In genomic region chr9:76660848-76661247, GRCm38 (mm10) we compare ENCODE assay signal across 8 mouse cellular contexts.
DNase-seq lines count a peak whose midpoint lies in the region; ATAC-seq and TF ChIP-seq lines count a peak whose summit lies in the region.

No protein-coding gene starts in this region.

- intact Hi-C loops in left cerebral cortex, postnatal 10 days (cut with DNase I) = loop anchor here (10.0 kb wide), 1 partner anchor 276 kb away; no protein-coding TSS in a partner anchor

- no peaks in the 10 kb centered on the region for H3K36me3 ChIP-seq in heart, embryonic 11.5 days (ENCODE audit: control insufficient read depth, insufficient read depth, low read length)
- no peaks in the 10 kb centered on the region for H3K36me3 ChIP-seq in forebrain, embryonic 13.5 days (ENCODE audit: poor library complexity, severe bottlenecking)
- H3K36me3 ChIP-seq in intestine, embryonic 16.5 days (ENCODE audit: control insufficient read depth, insufficient read depth, low read length) = no peaks in the 10 kb centered on the region
- H3K36me3 ChIP-seq in stomach, embryonic 14.5 days (ENCODE audit: control insufficient read depth, insufficient read depth, low read length) = no peaks in the 10 kb centered on the region

- no peaks in the 10 kb centered on the region for H3K27me3 ChIP-seq in heart, embryonic 11.5 days (ENCODE audit: control insufficient read depth, insufficient read depth, low read length)
- no peaks in the 10 kb centered on the region for H3K27me3 ChIP-seq in forebrain, embryonic 13.5 days
- H3K27me3 ChIP-seq in intestine, embryonic 16.5 days (replicated peaks; ENCODE audit: control insufficient read depth, insufficient read depth, low read length) = no peaks in the 10 kb centered on the region
- no peaks in the 10 kb centered on the region for H3K27me3 ChIP-seq in stomach, embryonic 14.5 days (ENCODE audit: control insufficient read depth, insufficient read depth, low read length)

- H3K9me3 ChIP-seq in heart, embryonic 11.5 days (replicated peaks; ENCODE audit: control insufficient read depth, low read length) = no peaks in the 10 kb centered on the region
- no peaks in the 10 kb centered on the region for H3K9me3 ChIP-seq in forebrain, embryonic 13.5 days (replicated peaks)
- H3K9me3 ChIP-seq in intestine, embryonic 16.5 days (ENCODE audit: control insufficient read depth, low read length) = no peaks in the 10 kb centered on the region
- no peaks in the 10 kb centered on the region for H3K9me3 ChIP-seq in stomach, embryonic 14.5 days (ENCODE audit: control insufficient read depth, low read depth, low read length)

- no peaks in the 10 kb centered on the region for H3K4me1 ChIP-seq in heart, embryonic 11.5 days (ENCODE audit: control insufficient read depth, insufficient read depth, low read length)
- no peaks in the 10 kb centered on the region for H3K4me1 ChIP-seq in bone marrow, adult 2 months (ENCODE audit: control insufficient read depth, insufficient read depth, low read length)
- 0 out of 2 replicates have a peak, but pooled peaks cover 4% of the 10 kb centered on the region for H3K4me1 ChIP-seq in forebrain, embryonic 13.5 days
- no peaks in the 10 kb centered on the region for H3K4me1 ChIP-seq in intestine, embryonic 16.5 days (ENCODE audit: control insufficient read depth, insufficient read depth, low read length)
- no peaks in the 10 kb centered on the region for H3K4me1 ChIP-seq in stomach, embryonic 14.5 days (ENCODE audit: control insufficient read depth, insufficient read depth, low read length)

- H3K9ac ChIP-seq in heart, embryonic 11.5 days (ENCODE audit: low read depth, low read length) = no peak overlapping the region
- no peak overlapping the region for H3K9ac ChIP-seq in forebrain, embryonic 13.5 days
- H3K9ac ChIP-seq in intestine, embryonic 16.5 days (ENCODE audit: low read depth, low read length) = no peak overlapping the region
- no peak overlapping the region for H3K9ac ChIP-seq in stomach, embryonic 14.5 days (replicated peaks; ENCODE audit: low read depth, low read length)

- no peak overlapping the region for H3K4me2 ChIP-seq in heart, embryonic 11.5 days
- H3K4me2 ChIP-seq in forebrain, embryonic 13.5 days = no peak overlapping the region
- H3K4me2 ChIP-seq in intestine, embryonic 16.5 days (ENCODE audit: low read depth, low read length) = no peak overlapping the region
- H3K4me2 ChIP-seq in stomach, embryonic 14.5 days (replicated peaks; ENCODE audit: low read depth, low read length) = no peak overlapping the region

- DNase-seq in heart, adult 8-10 months (ENCODE audit: low spot score) = peak; percentile 3
- DNase-seq in left cerebral cortex, postnatal 10 days (ENCODE audit: extremely low spot score in 1 of 2, low spot score in 2 of 2) = peak; percentile 5 to 38
- DNase-seq in mesoderm, embryonic 11.5 days (ENCODE audit: low read depth, low spot score) = peak; percentile 61

- H3K27ac ChIP-seq in heart, embryonic 11.5 days (ENCODE audit: low read depth, low read length) = no peak overlapping the region
- no peak overlapping the region for H3K27ac ChIP-seq in bone marrow, adult 2 months (ENCODE audit: control insufficient read depth, insufficient read depth, low read depth, low read length, poor library complexity)
- H3K27ac ChIP-seq in forebrain, embryonic 13.5 days = no peak overlapping the region
- H3K27ac ChIP-seq in intestine, embryonic 16.5 days (ENCODE audit: low read length) = no peak overlapping the region
- no peak overlapping the region for H3K27ac ChIP-seq in stomach, embryonic 14.5 days (ENCODE audit: low read length)

- peak; percentile 32 for TF ChIP-seq CTCF in bone marrow, adult 2 months (IDR thresholded peaks at IDR 0.05; ENCODE audit: control insufficient read depth, insufficient read depth, low read length)

- no peak for ATAC-seq in heart, embryonic 11.5 days (replicated peaks; ENCODE audit: insufficient number of reproducible peaks, low FRiP score, low TSS enrichment)
- peak; percentile 96 for ATAC-seq in forebrain, embryonic 13.5 days
- peak; percentile 76 for ATAC-seq in intestine, embryonic 16.5 days
- 0 out of 2 replicates have a peak, but pooled peaks have one; percentile 58 for ATAC-seq in stomach, embryonic 14.5 days (ENCODE audit: insufficient number of reproducible peaks, insufficient read depth, low FRiP score, low read depth)

- 20% methylated on average over 3 of the region's 3 CpGs for WGBS in heart, embryonic 11.5 days (ENCODE audit: insufficient replicate concordance)
- 13% methylated on average over 3 of the region's 3 CpGs for WGBS in bone marrow, adult 2 months
- 23% methylated on average over 3 of the region's 3 CpGs for WGBS in forebrain, embryonic 13.5 days
- WGBS in intestine, embryonic 16.5 days = 31% methylated on average over 3 of the region's 3 CpGs
- WGBS in stomach, embryonic 14.5 days = 24% methylated on average over 3 of the region's 3 CpGs

- TF ChIP-seq POLR2A in bone marrow, adult 2 months (IDR thresholded peaks at IDR 0.05; ENCODE audit: borderline replicate concordance, control insufficient read depth, low read depth, low read length) = no peak

- H3K4me3 ChIP-seq in heart, embryonic 11.5 days (ENCODE audit: low read depth, low read length) = no peak overlapping the region
- no peak overlapping the region for H3K4me3 ChIP-seq in bone marrow, adult 2 months (replicated peaks; ENCODE audit: control insufficient read depth, low read depth, low read length)
- no peak overlapping the region for H3K4me3 ChIP-seq in forebrain, embryonic 13.5 days
- H3K4me3 ChIP-seq in intestine, embryonic 16.5 days (ENCODE audit: low read length) = no peak overlapping the region
- H3K4me3 ChIP-seq in stomach, embryonic 14.5 days (ENCODE audit: low read depth, low read length) = no peak overlapping the region

Comparison
In these comparisons a context has a peak if more than half of its experiments do, and no peak if none do; other contexts are left out.
1. DNase-seq: peak in every context shown above with its lines; median percentile 61 in mesoderm, embryonic 11.5 days; 22 in left cerebral cortex, postnatal 10 days; 3 in heart, adult 8-10 months.